Mouse (Mus musculus) cerebellum, adult 2 months (tissue): Measurements from ENCODE around the gene 9130023H24Rik. TPM values are rescaled to one million over a fixed set of nuclear protein-coding genes. Genes with fewer than 3 reads are reported as not detected.

Experiments
- DNase-seq, 2 experiments: peaks; one replicate each; pipeline ENCODE4 v3.0.0; 2021
- H3K27ac ChIP-seq: fragments of 200-500 bp; 2 replicates; pipeline ENCODE4 v1.5.1; 2012; ENCODE audit warnings: low read length, control low read depth, inconsistent platforms; ENCODE audit not compliant: insufficient read depth
- H3K27me3 ChIP-seq: fragments of 200-500 bp; 2 replicates; pipeline ENCODE4 v1.6.1; 2012; ENCODE audit warnings: inconsistent platforms, mild to moderate bottlenecking, low read length, moderate library complexity; ENCODE audit not compliant: control insufficient read depth, insufficient read depth
- H3K4me1 ChIP-seq: fragments of 200-500 bp; 2 replicates; pipeline ENCODE4 v1.6.1; 2011; ENCODE audit warnings: low read length; ENCODE audit not compliant: control insufficient read depth, insufficient read depth
- H3K4me3 ChIP-seq: fragments of 200-500 bp; replicated peaks from 2 replicates; pipeline ENCODE3; 2011; ENCODE audit warnings: mild to moderate bottlenecking, low read depth, low read length, control low read depth; ENCODE audit not compliant: insufficient read depth
- CTCF ChIP-seq: fragments of 200-500 bp; IDR thresholded peaks from 2 replicates; pipeline ENCODE4 v1.5.1; 2011; ENCODE audit warnings: low read depth, mild to moderate bottlenecking, control low read depth, low read length, moderate library complexity, borderline replicate concordance; ENCODE audit not compliant: insufficient read depth
- POLR2A ChIP-seq: fragments of 200-500 bp; IDR thresholded peaks from 2 replicates; pipeline ENCODE4 v1.6.1; 2011; ENCODE audit warnings: low read length, control low read depth, borderline replicate concordance; ENCODE audit not compliant: insufficient read depth
- WGBS: fragments of 180-500 bp; shearing (Covaris S2); methylation state at CpG from one replicate; pipeline ENCODE4 v1.1.7; 2018; 5-methylcytosine and 5-hydroxymethylcytosine counted together
- polyA plus RNA-seq: library from polyadenylated mRNA; depleted of rRNA; stranded (reverse); fragments of >200 nt; gene quantifications from 2 replicates; pipeline ENCODE4 v1.2.3, GENCODE M21; 2012

Gene 9130023H24Rik
- polyA plus RNA-seq, 1 experiment = 2.8 TPM

GRCm38 (mm10) chr7:128236426-128236825 is 1.4 kb downstream of the 9130023H24Rik start:
- Histone ChIP-seq H3K4me3 (no peak overlapping the region), H3K27ac (peak overlapping the region; percentile 85; the same call in 1 of the 2 replicates)

GRCm38 (mm10) chr7:128235481-128235880 is 2.4 kb downstream of the 9130023H24Rik start:
- no peak for TF ChIP-seq CTCF
- TF ChIP-seq POLR2A = no peak
- Histone ChIP-seq H3K4me3 (no peak overlapping the region), H3K27me3 (no peaks in the 10 kb centered on the region), H3K4me1 (peaks cover 11% of the 10 kb centered on the region), H3K27ac (no peak overlapping the region)
- no peak for DNase-seq
- WGBS = 85% methylated on average over 1 of the region's 1 CpGs

More at GRCm38 (mm10) chr7:128236426-128236825, 1.4 kb downstream of the 9130023H24Rik start:
- Histone ChIP-seq H3K27me3 (no peaks in the 10 kb centered on the region), H3K4me1 (peaks cover 11% of the 10 kb centered on the region)
- TF ChIP-seq POLR2A = no peak
- no peak for TF ChIP-seq CTCF
- 95% methylated on average over 13 of the region's 13 CpGs for WGBS
- no peak for DNase-seq

- Histone ChIP-seq H3K4me3 (no peak overlapping the region), H3K27ac (no peak overlapping the region), H3K27me3 (no peaks in the 10 kb centered on the region), H3K4me1 (peaks cover 6% of the 10 kb centered on the region; the same call in 1 of the 2 replicates)
- DNase-seq = no peak
- TF ChIP-seq POLR2A (no peak), CTCF (no peak)
- 83% methylated on average over 2 of the region's 2 CpGs for WGBS
Observed at GRCm38 (mm10) chr7:128234796-128235195, 3.0 kb downstream of the 9130023H24Rik start.

DNA sequence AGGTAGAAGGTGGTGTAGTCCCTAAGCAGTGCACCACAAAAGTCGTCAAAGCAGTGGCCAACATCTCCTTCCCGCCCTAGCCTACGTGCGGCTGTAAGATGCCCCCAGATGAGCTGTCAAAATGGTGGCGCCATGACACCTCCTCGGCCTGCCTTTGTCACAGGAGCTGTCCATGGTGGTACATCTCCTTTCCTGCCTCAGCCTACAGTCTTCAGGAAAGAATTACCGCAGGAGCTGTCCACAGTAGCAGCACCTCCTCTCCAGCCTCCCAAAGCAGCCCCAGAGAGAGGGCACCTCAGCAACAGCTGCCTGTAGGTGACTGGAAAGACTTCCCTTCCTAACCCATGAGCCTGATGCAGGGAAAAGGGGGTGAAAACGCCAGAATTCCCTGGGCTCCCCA is 6.1 kb downstream of the 9130023H24Rik start:
- Histone ChIP-seq H3K27me3 (no peaks in the 10 kb centered on the region), H3K27ac (no peak overlapping the region), H3K4me3 (no peak overlapping the region), H3K4me1 (peaks cover 2% of the 10 kb centered on the region; the same call in 1 of the 2 replicates)
- 50% methylated on average over 8 of the region's 8 CpGs for WGBS
- TF ChIP-seq POLR2A = no peak
- TF ChIP-seq CTCF = no peak
- DNase-seq = no peak

- WGBS = 82% methylated on average over 3 of the region's 3 CpGs
- no peak overlapping the region for H3K27ac ChIP-seq
- no peak for TF ChIP-seq CTCF
- H3K27me3 ChIP-seq = no peaks in the 10 kb centered on the region
- DNase-seq = no peak
- no peaks in the 10 kb centered on the region for H3K4me1 ChIP-seq
- H3K4me3 ChIP-seq = no peak overlapping the region
Observed at GRCm38 (mm10) chr7:128220936-128221335, 16.9 kb downstream of the 9130023H24Rik start.

DNA sequence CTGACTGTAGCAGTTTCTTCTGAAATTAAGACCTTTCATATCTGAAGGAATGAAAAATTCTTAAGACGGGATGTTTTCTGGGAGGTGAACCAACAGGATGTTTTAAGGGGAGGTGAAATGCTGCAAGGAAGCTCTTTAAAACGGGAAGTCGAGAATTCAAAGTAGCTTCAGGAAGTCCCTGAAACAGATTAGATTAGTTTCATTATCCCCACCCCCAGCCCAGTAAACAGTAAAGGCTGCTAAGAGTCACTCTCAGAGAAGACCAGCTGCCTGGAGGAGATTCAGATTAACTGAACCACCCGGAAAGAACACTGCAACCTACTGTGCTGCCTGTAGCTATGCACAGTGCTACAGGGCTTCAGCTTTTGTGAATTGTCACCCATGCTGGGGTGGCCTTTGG is 17.9 kb downstream of the 9130023H24Rik start:
- WGBS = 87% methylated on average over 4 of the region's 4 CpGs
- H3K4me3 ChIP-seq = no peak overlapping the region
- no peaks in the 10 kb centered on the region for H3K27me3 ChIP-seq
- DNase-seq = no peak
- H3K4me1 ChIP-seq = no peaks in the 10 kb centered on the region
- TF ChIP-seq POLR2A (no peak), CTCF (no peak)
- H3K27ac ChIP-seq = no peak overlapping the region

- Histone ChIP-seq H3K4me1 (no peaks in the 10 kb centered on the region), H3K4me3 (no peak overlapping the region), H3K27me3 (no peaks in the 10 kb centered on the region), H3K27ac (no peak overlapping the region)
- TF ChIP-seq POLR2A (no peak), CTCF (no peak)
- 61% methylated on average over 3 of the region's 3 CpGs for WGBS
- DNase-seq = no peak
Observed at GRCm38 (mm10) chr7:128209826-128210225, 28.0 kb downstream of the 9130023H24Rik start.

GRCm38 (mm10) chr7:128208187-128208586 is 29.6 kb downstream of the 9130023H24Rik start:
- peak; percentile 80 for TF ChIP-seq CTCF
- TF ChIP-seq POLR2A = no peak
- 9% methylated on average over 4 of the region's 4 CpGs for WGBS
- Histone ChIP-seq H3K4me3 (no peak overlapping the region), H3K4me1 (no peaks in the 10 kb centered on the region), H3K27ac (no peak overlapping the region), H3K27me3 (no peaks in the 10 kb centered on the region)
- peak; percentile 59 to 60 for DNase-seq
